Mouse (Mus musculus): ENCODE measurements around the gene Prdm2. TPM values are rescaled to one million over a fixed set of nuclear protein-coding genes. Genes with fewer than 3 reads are reported as not detected.
A peak's percentile ranks its signal among the peaks of the same experiment; 100 is the strongest.

Gene Prdm2
- polyA plus RNA-seq, 1 experiment, result 13.5 TPM

- Histone ChIP-seq H3K27ac (ENCODE audit: insufficient read depth, low read length) (no peak overlapping the region), H3K27me3 (ENCODE audit: control insufficient read depth, insufficient read depth, low read length) (no peaks in the 10 kb centered on the region), H3K4me1 (ENCODE audit: control insufficient read depth, insufficient read depth, insufficient read length) (peaks cover 18% of the 10 kb centered on the region; the same call in 1 of the 2 replicates), H3K36me3 (ENCODE audit: control insufficient read depth, insufficient read depth, low read length) (no peaks in the 10 kb centered on the region), H3K4me3 (ENCODE audit: extremely low read depth, insufficient read depth, insufficient read length) (peak overlapping the region; percentile 81; the same call in 1 of the 2 replicates)
- TF ChIP-seq CTCF (IDR thresholded peaks at IDR 0.05; ENCODE audit: extremely low read depth, insufficient read depth, insufficient read length, insufficient replicate concordance) (no peak), POLR2A (IDR thresholded peaks at IDR 0.05; ENCODE audit: low read depth, low read length) (no peak)
- no peak for DNase-seq (ENCODE audit: low read depth in 1 of 2, low spot score in 2 of 2)
- WGBS, result 79% methylated on average over 3 of the region's 3 CpGs
Measured at GRCm38 (mm10) chr4:143160826-143161225, 52.0 kb downstream of the Prdm2 start.

- Histone ChIP-seq H3K27me3 (ENCODE audit: control insufficient read depth, insufficient read depth, low read length) (no peaks in the 10 kb centered on the region), H3K4me3 (ENCODE audit: extremely low read depth, insufficient read depth, insufficient read length) (no peak overlapping the region), H3K4me1 (ENCODE audit: control insufficient read depth, insufficient read depth, insufficient read length) (peaks cover 21% of the 10 kb centered on the region), H3K27ac (ENCODE audit: insufficient read depth, low read length) (no peak overlapping the region), H3K36me3 (ENCODE audit: control insufficient read depth, insufficient read depth, low read length) (no peaks in the 10 kb centered on the region)
- TF ChIP-seq POLR2A (IDR thresholded peaks at IDR 0.05; ENCODE audit: low read depth, low read length), result no peak
- TF ChIP-seq CTCF (IDR thresholded peaks at IDR 0.05; ENCODE audit: extremely low read depth, insufficient read depth, insufficient read length, insufficient replicate concordance), result no peak
- 59% methylated on average over 2 of the region's 2 CpGs for WGBS
- DNase-seq (ENCODE audit: low read depth in 1 of 2, low spot score in 2 of 2), result no peak
Measured at GRCm38 (mm10) chr4:143159336-143159735, 53.5 kb downstream of the Prdm2 start.

GRCm38 (mm10) chr4:143155871-143156270, 56.9 kb downstream of the Prdm2 start:
- Histone ChIP-seq H3K27ac (ENCODE audit: insufficient read depth, low read length) (no peak overlapping the region), H3K27me3 (ENCODE audit: control insufficient read depth, insufficient read depth, low read length) (no peaks in the 10 kb centered on the region), H3K4me3 (ENCODE audit: extremely low read depth, insufficient read depth, insufficient read length) (no peak overlapping the region), H3K4me1 (ENCODE audit: control insufficient read depth, insufficient read depth, insufficient read length) (peaks cover 25% of the 10 kb centered on the region), H3K36me3 (ENCODE audit: control insufficient read depth, insufficient read depth, low read length) (no peaks in the 10 kb centered on the region; the same call in 1 of the 2 replicates)
- TF ChIP-seq CTCF (IDR thresholded peaks at IDR 0.05; ENCODE audit: extremely low read depth, insufficient read depth, insufficient read length, insufficient replicate concordance), result no peak
- TF ChIP-seq POLR2A (IDR thresholded peaks at IDR 0.05; ENCODE audit: low read depth, low read length), result no peak
- 50% methylated on average over 4 of the region's 4 CpGs for WGBS
- no peak for DNase-seq (ENCODE audit: low read depth in 1 of 2, low spot score in 2 of 2)

- no peak overlapping the region for H3K27ac ChIP-seq (ENCODE audit: insufficient read depth, low read length)
- H3K4me1 ChIP-seq (ENCODE audit: control insufficient read depth, insufficient read depth, insufficient read length), result peaks cover 25% of the 10 kb centered on the region
- H3K27me3 ChIP-seq (ENCODE audit: control insufficient read depth, insufficient read depth, low read length), result no peaks in the 10 kb centered on the region
- DNase-seq (ENCODE audit: low read depth in 1 of 2, low spot score in 2 of 2), result no peak
- WGBS, result 82% methylated on average over 4 of the region's 4 CpGs
- TF ChIP-seq CTCF (IDR thresholded peaks at IDR 0.05; ENCODE audit: extremely low read depth, insufficient read depth, insufficient read length, insufficient replicate concordance), result no peak
- no peak for TF ChIP-seq POLR2A (IDR thresholded peaks at IDR 0.05; ENCODE audit: low read depth, low read length)
- H3K36me3 ChIP-seq (ENCODE audit: control insufficient read depth, insufficient read depth, low read length), result no peaks in the 10 kb centered on the region; the same call in 1 of the 2 replicates
- no peak overlapping the region for H3K4me3 ChIP-seq (ENCODE audit: extremely low read depth, insufficient read depth, insufficient read length)
Measured at GRCm38 (mm10) chr4:143155036-143155435, 57.8 kb downstream of the Prdm2 start.

GRCm38 (mm10) chr4:143154571-143154970, 58.2 kb downstream of the Prdm2 start:
- 67% methylated on average over 6 of the region's 6 CpGs for WGBS
- TF ChIP-seq POLR2A (IDR thresholded peaks at IDR 0.05; ENCODE audit: low read depth, low read length) (no peak), CTCF (IDR thresholded peaks at IDR 0.05; ENCODE audit: extremely low read depth, insufficient read depth, insufficient read length, insufficient replicate concordance) (no peak)
- Histone ChIP-seq H3K27ac (ENCODE audit: insufficient read depth, low read length) (no peak overlapping the region), H3K4me1 (ENCODE audit: control insufficient read depth, insufficient read depth, insufficient read length) (peaks cover 23% of the 10 kb centered on the region), H3K4me3 (ENCODE audit: extremely low read depth, insufficient read depth, insufficient read length) (no peak overlapping the region), H3K27me3 (ENCODE audit: control insufficient read depth, insufficient read depth, low read length) (no peaks in the 10 kb centered on the region), H3K36me3 (ENCODE audit: control insufficient read depth, insufficient read depth, low read length) (no peaks in the 10 kb centered on the region; the same call in 1 of the 2 replicates)
- no peak for DNase-seq (ENCODE audit: low read depth in 1 of 2, low spot score in 2 of 2)

- H3K27ac ChIP-seq (ENCODE audit: insufficient read depth, low read length), result no peak overlapping the region
- TF ChIP-seq CTCF (IDR thresholded peaks at IDR 0.05; ENCODE audit: extremely low read depth, insufficient read depth, insufficient read length, insufficient replicate concordance), result no peak
- H3K36me3 ChIP-seq (ENCODE audit: control insufficient read depth, insufficient read depth, low read length), result no peaks in the 10 kb centered on the region; the same call in 1 of the 2 replicates
- peaks cover 19% of the 10 kb centered on the region for H3K4me1 ChIP-seq (ENCODE audit: control insufficient read depth, insufficient read depth, insufficient read length)
- DNase-seq (ENCODE audit: low read depth in 1 of 2, low spot score in 2 of 2), result no peak
- no peaks in the 10 kb centered on the region for H3K27me3 ChIP-seq (ENCODE audit: control insufficient read depth, insufficient read depth, low read length)
- no peak overlapping the region for H3K4me3 ChIP-seq (ENCODE audit: extremely low read depth, insufficient read depth, insufficient read length)
- WGBS, result 86% methylated on average over 5 of the region's 5 CpGs
Measured at GRCm38 (mm10) chr4:143152634-143153033, 60.2 kb downstream of the Prdm2 start.

GRCm38 (mm10) chr4:143151267-143151666, 61.5 kb downstream of the Prdm2 start:
- Histone ChIP-seq H3K4me3 (ENCODE audit: extremely low read depth, insufficient read depth, insufficient read length) (no peak overlapping the region), H3K36me3 (ENCODE audit: control insufficient read depth, insufficient read depth, low read length) (no peaks in the 10 kb centered on the region; the same call in 1 of the 2 replicates), H3K27me3 (ENCODE audit: control insufficient read depth, insufficient read depth, low read length) (no peaks in the 10 kb centered on the region), H3K27ac (ENCODE audit: insufficient read depth, low read length) (no peak overlapping the region), H3K4me1 (ENCODE audit: control insufficient read depth, insufficient read depth, insufficient read length) (peaks cover 12% of the 10 kb centered on the region)
- no peak for TF ChIP-seq POLR2A (IDR thresholded peaks at IDR 0.05; ENCODE audit: low read depth, low read length)
- peak; percentile 37; the same call in 1 of the 2 replicates for TF ChIP-seq CTCF (IDR thresholded peaks at IDR 0.05; ENCODE audit: extremely low read depth, insufficient read depth, insufficient read length, insufficient replicate concordance)
- WGBS, result 93% methylated on average over 1 of the region's 1 CpGs
- peak in 1 of 2 experiments; percentile 26 for DNase-seq (ENCODE audit: low read depth in 1 of 2, low spot score in 2 of 2)

All from spleen, adult 2 months (tissue).